Mouse (Mus musculus): Measurements from ENCODE around the gene Vdr.

Gene Vdr

GRCm38 (mm10) chr15:97828221-97828842, 82.1 kb downstream of the Vdr start:
- DNase-seq: no peak

- no peak for DNase-seq
These were observed 83.0 kb downstream of the Vdr start for GRCm38 (mm10) chr15:97827401-97827800.

- DNase-seq: no peak
These were observed 83.7 kb downstream of the Vdr start for GRCm38 (mm10) chr15:97826588-97827261.

- DNase-seq: no peak
These were observed 84.4 kb downstream of the Vdr start for GRCm38 (mm10) chr15:97825941-97826587.

- peak in 1 of 2 experiments; percentile 58 for DNase-seq
These were observed 85.1 kb downstream of the Vdr start for GRCm38 (mm10) chr15:97825071-97825940.

- no peak for DNase-seq
These were observed 86.4 kb downstream of the Vdr start for GRCm38 (mm10) chr15:97824042-97824441.

- DNase-seq: no peak
These were observed 87.0 kb downstream of the Vdr start for GRCm38 (mm10) chr15:97823479-97823878.

- no peak for DNase-seq
These were observed 87.7 kb downstream of the Vdr start for GRCm38 (mm10) chr15:97822545-97823228.

GRCm38 (mm10) chr15:97821983-97822363, 88.5 kb downstream of the Vdr start:
- no peak for DNase-seq

- no peak for DNase-seq
These were observed 89.0 kb downstream of the Vdr start for GRCm38 (mm10) chr15:97821321-97821982.

- DNase-seq: no peak
These were observed 90.5 kb downstream of the Vdr start for GRCm38 (mm10) chr15:97819937-97820336.

GRCm38 (mm10) chr15:97816199-97816994, 94.0 kb downstream of the Vdr start:
- no peak for DNase-seq

GRCm38 (mm10) chr15:97815254-97815653, 95.2 kb downstream of the Vdr start:
- no peak for DNase-seq

- DNase-seq: no peak
These were observed 95.7 kb downstream of the Vdr start for GRCm38 (mm10) chr15:97814703-97815102.

GRCm38 (mm10) chr15:97813452-97814204, 96.8 kb downstream of the Vdr start:
- DNase-seq: peak; percentile 87

- peak in 1 of 2 experiments; percentile 36 for DNase-seq
These were observed 97.6 kb downstream of the Vdr start for GRCm38 (mm10) chr15:97812875-97813274.

- DNase-seq: peak; percentile 93 to 94
These were observed 98.3 kb downstream of the Vdr start for GRCm38 (mm10) chr15:97812126-97812525.

- no peak for DNase-seq
These were observed 99.1 kb downstream of the Vdr start for GRCm38 (mm10) chr15:97811307-97811706.

GRCm38 (mm10) chr15:97810399-97810798, 100.0 kb downstream of the Vdr start:
- DNase-seq: no peak

- DNase-seq: no peak
These were observed 100.5 kb downstream of the Vdr start for GRCm38 (mm10) chr15:97809942-97810341.
